8 mouse cellular contexts compared by ENCODE assay signal in genomic region chr12:112588426-112589256, GRCm38 (mm10). TPM values are rescaled to one million over a fixed set of nuclear protein-coding genes. Genes with fewer than 3 reads are reported as not detected.
DNase-seq lines count a peak whose midpoint lies in the region; ATAC-seq and TF ChIP-seq lines count a peak whose summit lies in the region.

Inf2 (plus strand) TSS chr12:112588784.

- DNase-seq in 416B (ENCODE audit: low read depth): peak; percentile 87
- DNase-seq in adrenal gland, postnatal 14 days: peak; percentile 89
- peak; percentile 96 for DNase-seq in heart, embryonic 10.5 days (ENCODE audit: low spot score)
- DNase-seq in midbrain, embryonic 14.5 days: peak; percentile 66
- peak in 1 of 2 experiments; percentile 80 for DNase-seq in spleen, adult 2 months (ENCODE audit: low read depth in 1 of 2, low spot score in 2 of 2)

- H3K4me2 ChIP-seq in kidney, embryonic 14.5 days (replicated peaks; ENCODE audit: low read depth, low read length): peak within 1 kb of the TSS; percentile 95
- peak within 1 kb of the TSS; percentile 90 for H3K4me2 ChIP-seq in limb, embryonic 13.5 days (replicated peaks)
- H3K4me2 ChIP-seq in midbrain, embryonic 14.5 days (ENCODE audit: low read length): peak within 1 kb of the TSS; percentile 89

- peak within 1 kb of the TSS; percentile 69 for H3K4me3 ChIP-seq in heart, embryonic 10.5 days
- peak within 1 kb of the TSS; percentile 58 for H3K4me3 ChIP-seq in kidney, embryonic 14.5 days (ENCODE audit: low read length)
- H3K4me3 ChIP-seq in limb, embryonic 13.5 days: peak within 1 kb of the TSS; percentile 62
- peak within 1 kb of the TSS; percentile 41 for H3K4me3 ChIP-seq in midbrain, embryonic 14.5 days (replicated peaks; ENCODE audit: low read depth, low read length)
- H3K4me3 ChIP-seq in spleen, adult 2 months (ENCODE audit: extremely low read depth, insufficient read depth, insufficient read length): peak within 1 kb of the TSS; percentile 63

- H3K27ac ChIP-seq in heart, embryonic 10.5 days: peak within 1 kb of the TSS; percentile 88
- no peak within 1 kb of the TSS for H3K27ac ChIP-seq in kidney, embryonic 14.5 days (ENCODE audit: low read depth, low read length)
- no peak within 1 kb of the TSS; the same call in 1 of the 2 replicates for H3K27ac ChIP-seq in limb, embryonic 13.5 days
- H3K27ac ChIP-seq in midbrain, embryonic 14.5 days (replicated peaks; ENCODE audit: low read depth, low read length): no peak within 1 kb of the TSS
- H3K27ac ChIP-seq in spleen, adult 2 months (ENCODE audit: insufficient read depth, low read length): peak within 1 kb of the TSS; percentile 39

- no peaks in the 10 kb centered on the region for H3K9me3 ChIP-seq in heart, embryonic 10.5 days
- no peaks in the 10 kb centered on the region for H3K9me3 ChIP-seq in kidney, embryonic 14.5 days (ENCODE audit: control insufficient read depth, low read length)
- no peaks in the 10 kb centered on the region for H3K9me3 ChIP-seq in limb, embryonic 13.5 days
- H3K9me3 ChIP-seq in midbrain, embryonic 14.5 days (ENCODE audit: control insufficient read depth, low read length): no peaks in the 10 kb centered on the region

- H3K27me3 ChIP-seq in heart, embryonic 10.5 days (ENCODE audit: insufficient read depth, poor library complexity, severe bottlenecking): peaks cover 54% of the 10 kb centered on the region
- peaks cover 4% of the 10 kb centered on the region; the same call in 1 of the 2 replicates for H3K27me3 ChIP-seq in kidney, embryonic 14.5 days (ENCODE audit: control insufficient read depth, insufficient read depth, low read length)
- peaks cover 30% of the 10 kb centered on the region for H3K27me3 ChIP-seq in limb, embryonic 13.5 days
- peaks cover 39% of the 10 kb centered on the region for H3K27me3 ChIP-seq in midbrain, embryonic 14.5 days (ENCODE audit: control insufficient read depth, insufficient read depth, low read length)
- H3K27me3 ChIP-seq in spleen, adult 2 months (ENCODE audit: control insufficient read depth, insufficient read depth, low read length): no peaks in the 10 kb centered on the region

- 2% methylated on average over 60 of the region's 60 CpGs for WGBS in heart, embryonic 10.5 days
- WGBS in kidney, embryonic 14.5 days: under 1% methylated on average over 46 of the region's 60 CpGs
- WGBS in limb, embryonic 13.5 days: under 1% methylated on average over 53 of the region's 60 CpGs
- WGBS in midbrain, embryonic 14.5 days: under 1% methylated on average over 57 of the region's 60 CpGs
- WGBS in spleen, adult 2 months: under 1% methylated on average over 59 of the region's 60 CpGs

- H3K9ac ChIP-seq in kidney, embryonic 14.5 days (ENCODE audit: low read depth, low read length): peak within 1 kb of the TSS; percentile 70
- H3K9ac ChIP-seq in limb, embryonic 13.5 days: peak within 1 kb of the TSS; percentile 75
- H3K9ac ChIP-seq in midbrain, embryonic 14.5 days (replicated peaks; ENCODE audit: low read length): peak within 1 kb of the TSS; percentile 50

- peaks cover 4% of the 10 kb centered on the region for H3K36me3 ChIP-seq in heart, embryonic 10.5 days
- H3K36me3 ChIP-seq in kidney, embryonic 14.5 days (ENCODE audit: control insufficient read depth, insufficient read depth, low read length): no peaks in the 10 kb centered on the region
- H3K36me3 ChIP-seq in limb, embryonic 13.5 days: no peaks in the 10 kb centered on the region
- no peaks in the 10 kb centered on the region for H3K36me3 ChIP-seq in midbrain, embryonic 14.5 days (ENCODE audit: control insufficient read depth, insufficient read depth, low read length)
- no peaks in the 10 kb centered on the region for H3K36me3 ChIP-seq in spleen, adult 2 months (ENCODE audit: control insufficient read depth, insufficient read depth, low read length)

- TF ChIP-seq CTCF in spleen, adult 2 months (IDR thresholded peaks at IDR 0.05; ENCODE audit: extremely low read depth, insufficient read depth, insufficient read length, insufficient replicate concordance): no peak

- no peak; the same call in 1 of the 2 replicates for TF ChIP-seq POLR2A in spleen, adult 2 months (IDR thresholded peaks at IDR 0.05; ENCODE audit: low read depth, low read length)

- H3K4me1 ChIP-seq in heart, embryonic 10.5 days: peaks cover 66% of the 10 kb centered on the region
- peaks cover 10% of the 10 kb centered on the region for H3K4me1 ChIP-seq in kidney, embryonic 14.5 days (ENCODE audit: control insufficient read depth, insufficient read depth, low read length)
- peaks cover 41% of the 10 kb centered on the region for H3K4me1 ChIP-seq in limb, embryonic 13.5 days
- peaks cover 10% of the 10 kb centered on the region; the same call in 1 of the 2 replicates for H3K4me1 ChIP-seq in midbrain, embryonic 14.5 days (ENCODE audit: control insufficient read depth, insufficient read depth, low read length)
- H3K4me1 ChIP-seq in spleen, adult 2 months (ENCODE audit: control insufficient read depth, insufficient read depth, insufficient read length): peaks cover 41% of the 10 kb centered on the region; the same call in 1 of the 2 replicates

- ATAC-seq in erythroblast, adult 5-6 weeks (replicated peaks; ENCODE audit: low FRiP score, poor library complexity, severe bottlenecking): peak; percentile 53
- ATAC-seq in kidney, embryonic 14.5 days (ENCODE audit: low FRiP score, low TSS enrichment): peak; percentile 93
- peak; percentile 90 for ATAC-seq in limb, embryonic 13.5 days (ENCODE audit: low FRiP score, low read depth)
- peak; percentile 60; the same call in 1 of the 2 replicates for ATAC-seq in midbrain, embryonic 14.5 days (ENCODE audit: low FRiP score, low TSS enrichment)

RNA-seq across cellular contexts. Expression of gene Inf2, which starts in this region (rescaled TPM):
- total RNA-seq in adrenal gland, postnatal 14 days (2021): 25.3 and 33.2 TPM in 2 replicates
- 3.1 and 4.6 TPM in 2 replicates for total RNA-seq in erythroblast, adult 5-6 weeks (2015; ENCODE audit: low replicate concordance)
- total RNA-seq in erythroblast, adult 5-6 weeks (2017; ENCODE audit: low replicate concordance): 0.94 and 3.5 TPM in 2 replicates
- 3.5 and 5.6 TPM in 2 replicates for polyA plus RNA-seq in heart, embryonic 10.5 days (2016; fragmentation: Nextera tagmentation; extraction: Ambion mirVana)
- polyA plus RNA-seq in kidney, embryonic 14.5 days (2014; fragmentation: Nextera tagmentation; extraction: Ambion mirVana): 4.7 and 5.8 TPM in 2 replicates
- polyA plus RNA-seq in limb, embryonic 13.5 days (2015; fragmentation: Nextera tagmentation; extraction: Ambion mirVana): 4.2 and 5.5 TPM in 2 replicates
- 0.89 and 1.6 TPM in 2 replicates for polyA plus RNA-seq in midbrain, embryonic 14.5 days (2014; fragmentation: Nextera tagmentation; extraction: Ambion mirVana)
- polyA plus RNA-seq in spleen, adult 2 months (2012; rRNA removed): 39.9 and 40.1 TPM in 2 replicates

Comparison
In these comparisons a context has a peak if more than half of its experiments do, and no peak if none do; other contexts are left out.
1. H3K27ac ChIP-seq: peak in heart, embryonic 10.5 days (single experiment) and spleen, adult 2 months (single experiment); none in kidney, embryonic 14.5 days (single experiment), limb, embryonic 13.5 days (single experiment) and midbrain, embryonic 14.5 days (single experiment).
2. Peak in every context shown above with its lines, with median percentiles within 50 percentile points of each other: ATAC-seq, H3K4me3 ChIP-seq, H3K4me2 ChIP-seq and H3K9ac ChIP-seq.